Comparison of ENCODE assay signal across 27 mouse cellular contexts in the genomic region with DNA sequence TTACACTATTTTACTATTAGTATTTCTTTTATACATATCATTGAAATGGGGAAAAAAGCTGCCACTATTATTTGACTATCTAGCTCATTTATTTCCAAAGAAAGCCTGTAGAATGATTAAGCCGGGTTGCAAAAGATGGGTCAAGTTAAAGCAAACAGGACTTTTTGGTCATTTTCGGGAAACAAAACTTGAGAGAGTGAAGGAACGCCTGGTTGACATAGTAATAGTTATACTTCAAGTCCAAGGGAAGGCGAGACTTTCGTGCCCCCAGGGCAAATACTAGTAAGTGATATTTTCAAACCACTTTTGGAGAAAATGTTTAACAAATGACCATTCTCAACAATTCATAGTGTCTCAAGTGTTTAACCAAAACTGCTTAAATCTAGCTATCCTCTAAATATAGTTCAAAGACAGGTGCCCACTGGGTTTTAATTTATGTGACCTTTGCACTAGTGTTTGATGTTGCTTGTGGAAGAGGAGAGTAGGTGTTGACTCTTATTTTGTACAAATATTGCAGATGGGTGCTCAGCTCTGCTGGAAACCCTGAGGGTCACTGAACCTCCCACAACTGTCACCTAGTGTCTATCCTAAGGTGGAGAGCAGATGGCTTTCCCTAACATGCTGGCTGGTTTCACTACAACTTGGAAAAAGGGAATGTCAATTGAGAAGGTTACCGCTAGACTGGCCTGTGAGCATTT. TPM values are rescaled to one million over a fixed set of nuclear protein-coding genes. Genes with fewer than 3 reads are reported as not detected.
DNase-seq lines count a peak whose midpoint lies in the region; ATAC-seq and TF ChIP-seq lines count a peak whose summit lies in the region.
"Had no signal": no experiment of that assay in that cellular context is flagged by ENCODE, and none has a peak within 500 bp of the region (broad histone marks: within the 10 kb centered on the region; RNA-seq: fewer than 3 reads in every experiment).

No protein-coding gene starts in this region.

- peaks cover 16% of the 10 kb centered on the region; the same call in 1 of the 2 replicates for H3K79me2 ChIP-seq in liver, adult 2 months (ENCODE audit: control insufficient read depth, insufficient read depth, low read length)

- H3K4me3 ChIP-seq in liver, adult 2 months (ENCODE audit: insufficient read depth, low read depth, low read length), result no peak overlapping the region
- H3K4me3 ChIP-seq in liver, embryonic 11.5 days (ENCODE audit: low read depth, low read length), result no peak overlapping the region
- H3K4me3 ChIP-seq in lung, embryonic 16.5 days (ENCODE audit: low read length), result no peak overlapping the region
- H3K4me3 ChIP-seq: forebrain, embryonic 10.5 days; forebrain, embryonic 13.5 days; hindbrain, embryonic 12.5 days had no signal

- no peak for TF ChIP-seq POLR2A in liver, adult 2 months (IDR thresholded peaks at IDR 0.05; ENCODE audit: extremely low read depth, insufficient read depth, low read length)

- no peaks in the 10 kb centered on the region for H3K36me3 ChIP-seq in liver, adult 2 months (ENCODE audit: control insufficient read depth, insufficient read depth, low read length)
- H3K36me3 ChIP-seq in liver, embryonic 11.5 days (ENCODE audit: control insufficient read depth, insufficient read depth, low read length), result no peaks in the 10 kb centered on the region
- no peaks in the 10 kb centered on the region for H3K36me3 ChIP-seq in lung, embryonic 16.5 days (ENCODE audit: control insufficient read depth, insufficient read depth, low read length)
- H3K36me3 ChIP-seq: forebrain, embryonic 10.5 days; hindbrain, embryonic 12.5 days had no signal

- H3K9ac ChIP-seq in liver, adult 2 months (ENCODE audit: low read depth, low read length), result peak overlapping the region; percentile 58
- H3K9ac ChIP-seq in liver, embryonic 11.5 days (ENCODE audit: low read depth, low read length), result no peak overlapping the region
- no peak overlapping the region for H3K9ac ChIP-seq in lung, embryonic 16.5 days (ENCODE audit: low read length)
- H3K9ac ChIP-seq: forebrain, embryonic 13.5 days; hindbrain, embryonic 12.5 days had no signal

- TF ChIP-seq CTCF in liver, adult 2 months (IDR thresholded peaks at IDR 0.05; ENCODE audit: low read depth, low read length), result no peak

- H3K9me3 ChIP-seq in liver, embryonic 11.5 days (ENCODE audit: control insufficient read depth, low read length), result no peaks in the 10 kb centered on the region
- H3K9me3 ChIP-seq in lung, embryonic 16.5 days (ENCODE audit: control insufficient read depth, low read length), result no peaks in the 10 kb centered on the region
- H3K9me3 ChIP-seq: forebrain, embryonic 10.5 days; forebrain, embryonic 13.5 days; hindbrain, embryonic 12.5 days had no signal

- DNase-seq in liver, adult 2 months (ENCODE audit: extremely low read depth, low read depth, low spot score), result peak; percentile 92
- DNase-seq in liver, embryonic 11.5 days (ENCODE audit: low spot score), result no peak
- DNase-seq in lung, postnatal 14 days, result no peak
- peak; percentile 13 for DNase-seq in lung, postnatal 36 days
- DNase-seq in lung, postnatal 4 days, result no peak
- no peak for DNase-seq in natural killer cell, adult 2 months (ENCODE audit: low spot score in 2 of 2)
- DNase-seq in gastrocnemius, postnatal 25 days, result no peak
- DNase-seq: adrenal gland, adult 8-10 months; adrenal gland, postnatal 25 days; cerebellum, adult 11-12 months; cerebellum, adult 8-10 months; cerebellum, postnatal 14 days; gastrocnemius, postnatal 10 days; heart, adult 11 months had no signal

- no peak overlapping the region for H3K4me2 ChIP-seq in liver, embryonic 11.5 days
- H3K4me2 ChIP-seq in lung, embryonic 16.5 days (ENCODE audit: low read depth, low read length), result no peak overlapping the region
- H3K4me2 ChIP-seq: forebrain, embryonic 13.5 days; heart, embryonic 11.5 days; hindbrain, embryonic 12.5 days had no signal

- ATAC-seq in liver, embryonic 11.5 days (replicated peaks; ENCODE audit: low FRiP score), result no peak
- ATAC-seq in lung, embryonic 16.5 days (ENCODE audit: low read depth), result no peak
- ATAC-seq: activated CD4-positive, CD25-positive, alpha-beta regulatory T cell, adult 4 months; forebrain, embryonic 13.5 days; forebrain, embryonic 16.5 days had no signal

- 31% methylated on average over 6 of the region's 6 CpGs for WGBS in liver, adult 2 months
- whole genome bisulfite sequencing in liver, embryonic 11.5 days, result 74% methylated on average over 6 of the region's 6 CpGs
- 53% methylated on average over 6 of the region's 6 CpGs for WGBS in lung, embryonic 16.5 days

- H3K27ac ChIP-seq in liver, adult 2 months (replicated peaks; ENCODE audit: insufficient read depth, low read depth, low read length), result peak overlapping the region; percentile 90
- no peak overlapping the region for H3K27ac ChIP-seq in liver, embryonic 11.5 days (ENCODE audit: low read depth, low read length)
- peak overlapping the region; percentile 3; the same call in 1 of the 2 replicates for H3K27ac ChIP-seq in lung, embryonic 16.5 days (ENCODE audit: low read length)
- H3K27ac ChIP-seq: forebrain, embryonic 10.5 days; forebrain, embryonic 13.5 days; hindbrain, embryonic 12.5 days had no signal

- H3K27me3 ChIP-seq in liver, adult 2 months (ENCODE audit: control insufficient read depth, insufficient read depth, low read length), result no peaks in the 10 kb centered on the region
- no peaks in the 10 kb centered on the region for H3K27me3 ChIP-seq in liver, embryonic 11.5 days (replicated peaks; ENCODE audit: control insufficient read depth, insufficient read depth, low read length)
- H3K27me3 ChIP-seq in lung, embryonic 16.5 days (ENCODE audit: control insufficient read depth, insufficient read depth, low read depth, low read length), result no peaks in the 10 kb centered on the region
- H3K27me3 ChIP-seq: forebrain, embryonic 13.5 days; hindbrain, embryonic 12.5 days had no signal

- peaks cover 24% of the 10 kb centered on the region for H3K4me1 ChIP-seq in liver, adult 2 months (ENCODE audit: control insufficient read depth, insufficient read depth, low read length)
- H3K4me1 ChIP-seq in liver, embryonic 11.5 days (replicated peaks; ENCODE audit: control insufficient read depth, insufficient read depth, low read length), result no peaks in the 10 kb centered on the region
- H3K4me1 ChIP-seq in lung, embryonic 16.5 days (replicated peaks; ENCODE audit: control insufficient read depth, insufficient read depth, low read length), result peaks cover 6% of the 10 kb centered on the region
- H3K4me1 ChIP-seq: forebrain, embryonic 10.5 days; forebrain, embryonic 13.5 days; hindbrain, embryonic 12.5 days had no signal

RNA-seq across cellular contexts. Expression of gene Hc, which starts 2.2 kb away (rescaled TPM):
- total RNA-seq in liver, adult 2 months (2014; rRNA removed), result 567 and 594 TPM in 2 replicates
- 121 and 139 TPM in 2 replicates for polyA plus RNA-seq in liver, adult 2 months (2012; rRNA removed)
- 10.0 and 10.5 TPM in 2 replicates for polyA plus RNA-seq in liver, embryonic 11.5 days (2014; fragmentation: Nextera tagmentation; extraction: Ambion mirVana)
- 2.4 and 4.2 TPM in 2 replicates for polyA plus RNA-seq in lung, embryonic 16.5 days (2015; fragmentation: Nextera tagmentation; extraction: Ambion mirVana)
- not detected for total RNA-seq in gastrocnemius, postnatal 25 days (2021)
- total RNA-seq: adrenal gland, postnatal 25 days; heart, adult 8-10 months; heart, postnatal 25 days; hematopoietic stem cell, adult 5-6 weeks had no signal
- polyA plus RNA-seq: embryonic facial prominence, embryonic 14.5 days; heart, embryonic 14.5 days had no signal

RNA-seq across cellular contexts. Expression of gene AI182371, which starts 37.9 kb away (rescaled TPM):
- total RNA-seq in liver, adult 2 months (2014; rRNA removed), result 471 and 592 TPM in 2 replicates
- polyA plus RNA-seq in liver, adult 2 months (2012; rRNA removed), result 124 and 129 TPM in 2 replicates
- polyA plus RNA-seq in liver, embryonic 11.5 days (2014; fragmentation: Nextera tagmentation; extraction: Ambion mirVana), result 0.99 and 2.5 TPM in 2 replicates
- 0.65 and 1.2 TPM in 2 replicates for polyA plus RNA-seq in lung, embryonic 16.5 days (2015; fragmentation: Nextera tagmentation; extraction: Ambion mirVana)
- not detected for total RNA-seq in gastrocnemius, postnatal 25 days (2021)
- total RNA-seq: gastrocnemius, adult 18-20 months; heart, postnatal 25 days had no signal

RNA-seq across cellular contexts. Expression of gene Cntrl, which starts 45.8 kb away (rescaled TPM):
- 13.0 and 22.8 TPM in 2 replicates for total RNA-seq in liver, adult 2 months (2014; rRNA removed)
- polyA plus RNA-seq in liver, adult 2 months (2012; rRNA removed), result 4.9 and 6.1 TPM in 2 replicates
- polyA plus RNA-seq in liver, embryonic 11.5 days (2014; fragmentation: Nextera tagmentation; extraction: Ambion mirVana), result 18.4 and 22.7 TPM in 2 replicates
- polyA plus RNA-seq in lung, embryonic 16.5 days (2015; fragmentation: Nextera tagmentation; extraction: Ambion mirVana), result 23.7 and 26.2 TPM in 2 replicates
- 1 to 10 TPM; 5.4 to 7.5 TPM for total RNA-seq in gastrocnemius, postnatal 25 days (2021)

Comparison
In these comparisons a context has a peak if more than half of its experiments do, and no peak if none do; other contexts are left out.
1. DNase-seq: peak in liver, adult 2 months (single experiment) and lung, postnatal 36 days (single experiment); none in liver, embryonic 11.5 days (single experiment), lung, postnatal 14 days (single experiment), lung, postnatal 4 days (0 of 2), natural killer cell, adult 2 months (0 of 2) and gastrocnemius, postnatal 25 days (single experiment).
2. RNA of gene Hc, which starts 2.2 kb away (polyA plus RNA-seq): 121 to 139 TPM in liver, adult 2 months; 10.0 to 10.5 TPM in liver, embryonic 11.5 days and 2.4 to 4.2 TPM in lung, embryonic 16.5 days; every median in the first group is over 10 times any median in the second.
3. RNA of gene AI182371, which starts 37.9 kb away (polyA plus RNA-seq): 124 to 129 TPM in liver, adult 2 months; 0.99 to 2.5 TPM in liver, embryonic 11.5 days and 0.65 to 1.2 TPM in lung, embryonic 16.5 days; every median in the first group is over 10 times any median in the second.